Mouse (Mus musculus): ENCODE measurements around the gene 1700013G24Rik. TPM values are rescaled to one million over a fixed set of nuclear protein-coding genes. Genes with fewer than 3 reads are reported as not detected.
A peak's percentile ranks its signal among the peaks of the same experiment; 100 is the strongest.

Gene 1700013G24Rik
- total and polyA plus RNA-seq, 2 experiments from 2014 or later: not detected

DNA sequence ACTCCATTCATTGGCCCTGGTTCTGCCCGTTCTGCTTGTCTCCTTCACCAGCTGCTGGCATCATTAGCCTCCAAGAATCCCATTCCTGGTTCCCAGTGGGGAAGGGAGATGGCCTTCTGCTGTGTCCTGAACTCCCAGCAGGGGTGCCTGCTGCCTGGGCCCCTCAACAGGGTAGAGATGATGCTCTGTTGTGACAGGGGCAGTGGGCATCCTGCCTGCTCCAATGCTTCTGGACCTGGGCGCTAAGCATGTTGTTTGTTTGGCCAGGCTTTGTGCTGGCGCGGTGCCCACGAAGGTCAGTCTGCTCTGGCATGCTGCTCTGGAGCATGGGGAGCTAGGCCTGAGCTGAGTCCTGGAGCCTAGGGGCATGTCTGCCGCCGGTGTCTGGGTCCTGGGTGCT lies 31.5 kb downstream of the 1700013G24Rik start:
- DNase-seq (no peak), ATAC-seq (peak; percentile 47; the same call in 1 of the 2 replicates)
- Histone ChIP-seq H3K36me3 (ENCODE audit: insufficient read depth) (no peaks in the 10 kb centered on the region), H3K27me3 (ENCODE audit: insufficient read depth, low read length) (no peaks in the 10 kb centered on the region), H3K4me1 (ENCODE audit: insufficient read depth) (no peaks in the 10 kb centered on the region), H3K4me3 (ENCODE audit: low read depth, low read length) (no peak overlapping the region), H3K4me2 (ENCODE audit: low read depth) (no peak overlapping the region), H3K9ac (no peak overlapping the region), H3K9me3 (ENCODE audit: low read length) (no peaks in the 10 kb centered on the region), H3K27ac (ENCODE audit: low read depth, low read length) (no peak overlapping the region)
- TF ChIP-seq CTCF (IDR thresholded peaks at IDR 0.05; ENCODE audit: low read depth): no peak
- WGBS: 51% methylated on average over 7 of the region's 7 CpGs

DNA sequence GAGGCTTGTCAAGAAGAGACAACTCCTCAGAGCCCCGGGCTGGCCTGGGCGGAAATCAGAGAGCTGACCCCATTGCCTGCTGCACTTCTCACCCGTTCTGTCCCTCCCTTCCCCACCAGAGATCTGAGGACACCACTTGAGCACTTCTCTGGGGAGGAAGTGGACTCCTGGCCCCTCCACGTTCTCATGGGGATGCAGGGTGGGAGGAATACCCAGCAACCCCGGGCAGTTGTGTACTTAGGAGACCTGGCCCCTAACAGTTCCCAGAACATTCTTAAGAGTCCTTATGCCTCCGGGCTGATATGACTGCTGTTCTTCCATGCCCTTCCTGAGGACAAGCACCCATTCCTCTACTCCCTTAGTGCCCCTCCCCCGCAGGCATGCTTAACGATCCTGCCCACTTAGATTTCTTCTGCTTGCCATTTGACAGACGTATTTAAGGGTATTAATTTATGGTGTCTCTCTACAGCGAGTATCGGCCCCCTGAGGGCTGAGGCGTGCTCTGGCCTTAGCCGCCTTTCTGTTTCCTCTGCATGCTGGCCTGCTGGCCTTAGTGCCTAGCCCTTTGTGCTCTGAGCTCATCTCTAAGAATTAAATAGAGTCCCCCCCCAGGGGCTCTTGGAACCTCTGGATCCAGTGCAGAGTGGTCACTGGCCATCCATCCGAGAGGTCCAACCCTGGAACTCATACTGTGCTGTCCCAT lies 32.3 kb downstream of the 1700013G24Rik start:
- Histone ChIP-seq H3K4me1 (ENCODE audit: insufficient read depth) (no peaks in the 10 kb centered on the region), H3K27me3 (ENCODE audit: insufficient read depth, low read length) (no peaks in the 10 kb centered on the region), H3K27ac (ENCODE audit: low read depth, low read length) (no peak overlapping the region), H3K4me2 (ENCODE audit: low read depth) (no peak overlapping the region), H3K4me3 (ENCODE audit: low read depth, low read length) (no peak overlapping the region), H3K9me3 (ENCODE audit: low read length) (no peaks in the 10 kb centered on the region), H3K9ac (no peak overlapping the region), H3K36me3 (ENCODE audit: insufficient read depth) (no peaks in the 10 kb centered on the region)
- ATAC-seq: no peak
- no peak for DNase-seq
- 56% methylated on average over 14 of the region's 14 CpGs for WGBS
- TF ChIP-seq CTCF (IDR thresholded peaks at IDR 0.05; ENCODE audit: low read depth): no peak

DNA sequence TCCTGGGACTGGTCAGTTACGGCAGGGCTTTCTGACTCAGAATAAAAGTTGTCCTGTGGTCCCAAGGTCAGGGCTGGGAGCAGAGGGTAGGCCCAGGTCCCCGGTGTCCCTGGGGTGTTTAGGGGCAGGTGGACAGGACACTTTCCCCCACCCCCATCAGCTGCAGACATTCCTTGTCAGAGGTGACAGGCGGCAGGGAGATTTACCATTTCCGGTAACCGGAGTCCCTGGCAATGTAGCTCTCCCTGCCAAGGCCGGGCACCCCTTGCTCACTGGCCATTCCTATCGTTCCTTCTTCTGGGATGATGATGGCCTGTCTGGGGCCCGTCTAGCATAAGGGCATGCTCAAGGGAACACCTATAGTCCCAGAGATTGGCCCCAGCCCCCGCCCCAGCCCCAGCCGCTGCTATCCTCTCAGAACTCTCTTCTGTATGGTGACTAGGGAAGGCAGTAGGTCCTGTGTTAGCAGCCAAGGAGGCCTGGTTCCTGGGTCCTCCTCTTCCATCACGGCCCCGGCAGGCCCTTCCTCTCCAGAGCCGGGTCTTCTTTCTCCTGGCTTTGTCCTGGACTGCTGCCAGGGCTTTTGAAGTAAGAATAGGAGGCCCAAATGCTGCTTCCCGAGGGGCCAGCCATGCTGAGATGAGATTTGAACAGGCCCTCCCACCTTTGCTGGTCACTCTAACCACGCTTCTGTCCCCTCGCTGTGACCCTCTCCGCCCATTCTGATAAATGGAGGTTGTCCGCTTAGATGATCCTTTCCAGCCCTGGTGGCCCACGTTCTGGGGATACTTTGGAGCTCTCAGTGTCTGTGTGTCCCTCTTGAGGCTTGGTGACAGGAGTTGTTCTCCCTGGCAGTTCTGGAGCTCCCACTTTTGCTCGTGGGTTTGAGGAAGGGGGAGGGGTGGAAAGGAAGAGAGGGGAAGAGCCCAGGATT lies 33.3 kb downstream of the 1700013G24Rik start:
- H3K27me3 ChIP-seq (ENCODE audit: insufficient read depth, low read length): no peaks in the 10 kb centered on the region
- H3K9ac ChIP-seq: no peak overlapping the region
- H3K36me3 ChIP-seq (ENCODE audit: insufficient read depth): no peaks in the 10 kb centered on the region
- H3K4me1 ChIP-seq (ENCODE audit: insufficient read depth): no peaks in the 10 kb centered on the region
- 54% methylated on average over 20 of the region's 20 CpGs for WGBS
- H3K27ac ChIP-seq (ENCODE audit: low read depth, low read length): no peak overlapping the region
- H3K9me3 ChIP-seq (ENCODE audit: low read length): no peaks in the 10 kb centered on the region
- DNase-seq (no peak), ATAC-seq (no peak)
- TF ChIP-seq CTCF (IDR thresholded peaks at IDR 0.05; ENCODE audit: low read depth): no peak
- no peak overlapping the region for H3K4me2 ChIP-seq (ENCODE audit: low read depth)
- H3K4me3 ChIP-seq (ENCODE audit: low read depth, low read length): no peak overlapping the region

DNA sequence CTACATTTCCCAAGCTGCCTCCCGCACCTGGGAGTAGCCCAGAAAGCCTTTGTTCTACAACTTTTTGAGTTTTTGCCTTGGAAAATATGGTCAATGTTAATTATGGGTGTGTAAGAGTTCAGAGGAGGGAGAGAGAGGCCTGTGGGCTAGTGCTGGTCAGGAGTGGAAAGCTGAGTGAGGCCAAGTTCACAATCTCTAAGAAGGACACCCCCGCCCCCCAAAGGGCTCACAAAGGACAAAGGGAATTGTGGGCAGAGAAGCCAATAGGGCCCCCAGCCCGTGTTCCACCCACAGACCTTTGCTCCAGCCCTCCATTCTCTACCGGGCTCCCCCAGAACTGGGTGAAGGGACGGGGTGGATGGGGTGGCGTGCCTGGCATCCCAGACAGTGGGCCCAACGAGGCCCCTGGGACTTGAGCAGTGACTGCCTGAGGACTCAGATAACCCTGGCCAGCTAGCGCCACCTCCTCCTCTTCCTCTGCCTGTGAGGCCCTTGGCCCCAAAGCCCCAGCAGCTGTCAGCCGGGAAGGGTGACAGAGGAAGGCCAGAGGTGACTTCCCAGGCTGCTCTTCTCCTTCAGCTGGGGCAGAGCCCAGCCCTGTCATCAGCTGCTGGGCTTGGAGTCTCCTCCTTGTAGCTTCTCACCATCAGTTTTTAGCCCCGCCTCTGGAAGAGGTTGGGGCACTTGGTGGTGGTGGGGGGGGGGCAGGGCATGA lies 34.4 kb downstream of the 1700013G24Rik start:
- DNase-seq (no peak), ATAC-seq (no peak)
- no peak for TF ChIP-seq CTCF (IDR thresholded peaks at IDR 0.05; ENCODE audit: low read depth)
- Histone ChIP-seq H3K4me2 (ENCODE audit: low read depth) (no peak overlapping the region), H3K36me3 (ENCODE audit: insufficient read depth) (no peaks in the 10 kb centered on the region), H3K27ac (ENCODE audit: low read depth, low read length) (no peak overlapping the region), H3K9ac (no peak overlapping the region), H3K4me3 (ENCODE audit: low read depth, low read length) (no peak overlapping the region), H3K4me1 (ENCODE audit: insufficient read depth) (no peaks in the 10 kb centered on the region), H3K27me3 (ENCODE audit: insufficient read depth, low read length) (no peaks in the 10 kb centered on the region), H3K9me3 (ENCODE audit: low read length) (no peaks in the 10 kb centered on the region)
- 51% methylated on average over 10 of the region's 10 CpGs for WGBS

DNA sequence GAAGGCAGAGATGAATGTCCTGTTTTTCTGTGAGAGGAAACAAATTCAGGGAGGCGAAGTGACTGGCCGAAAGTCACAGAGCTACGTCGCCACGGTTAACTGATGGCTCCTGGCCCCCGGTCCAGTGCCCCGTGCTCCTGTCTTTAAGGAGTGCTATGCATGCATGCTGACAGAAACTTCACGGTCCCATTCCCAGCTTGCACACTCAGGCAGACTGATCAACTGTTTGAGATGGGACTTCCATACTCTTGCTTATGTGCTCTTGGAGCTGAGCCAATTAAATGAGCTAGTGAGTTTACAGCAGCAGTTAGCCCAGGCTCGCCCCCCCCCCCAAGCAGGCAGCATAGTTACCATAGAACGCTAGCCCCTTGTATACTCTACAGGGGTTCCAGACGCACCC lies 35.0 kb downstream of the 1700013G24Rik start:
- Histone ChIP-seq H3K27ac (ENCODE audit: low read depth, low read length) (no peak overlapping the region), H3K9ac (no peak overlapping the region), H3K4me2 (ENCODE audit: low read depth) (no peak overlapping the region), H3K36me3 (ENCODE audit: insufficient read depth) (no peaks in the 10 kb centered on the region), H3K4me1 (ENCODE audit: insufficient read depth) (no peaks in the 10 kb centered on the region), H3K9me3 (ENCODE audit: low read length) (no peaks in the 10 kb centered on the region), H3K4me3 (ENCODE audit: low read depth, low read length) (no peak overlapping the region), H3K27me3 (ENCODE audit: insufficient read depth, low read length) (no peaks in the 10 kb centered on the region)
- DNase-seq (no peak), ATAC-seq (no peak)
- 50% methylated on average over 11 of the region's 11 CpGs for WGBS
- no peak for TF ChIP-seq CTCF (IDR thresholded peaks at IDR 0.05; ENCODE audit: low read depth)

DNA sequence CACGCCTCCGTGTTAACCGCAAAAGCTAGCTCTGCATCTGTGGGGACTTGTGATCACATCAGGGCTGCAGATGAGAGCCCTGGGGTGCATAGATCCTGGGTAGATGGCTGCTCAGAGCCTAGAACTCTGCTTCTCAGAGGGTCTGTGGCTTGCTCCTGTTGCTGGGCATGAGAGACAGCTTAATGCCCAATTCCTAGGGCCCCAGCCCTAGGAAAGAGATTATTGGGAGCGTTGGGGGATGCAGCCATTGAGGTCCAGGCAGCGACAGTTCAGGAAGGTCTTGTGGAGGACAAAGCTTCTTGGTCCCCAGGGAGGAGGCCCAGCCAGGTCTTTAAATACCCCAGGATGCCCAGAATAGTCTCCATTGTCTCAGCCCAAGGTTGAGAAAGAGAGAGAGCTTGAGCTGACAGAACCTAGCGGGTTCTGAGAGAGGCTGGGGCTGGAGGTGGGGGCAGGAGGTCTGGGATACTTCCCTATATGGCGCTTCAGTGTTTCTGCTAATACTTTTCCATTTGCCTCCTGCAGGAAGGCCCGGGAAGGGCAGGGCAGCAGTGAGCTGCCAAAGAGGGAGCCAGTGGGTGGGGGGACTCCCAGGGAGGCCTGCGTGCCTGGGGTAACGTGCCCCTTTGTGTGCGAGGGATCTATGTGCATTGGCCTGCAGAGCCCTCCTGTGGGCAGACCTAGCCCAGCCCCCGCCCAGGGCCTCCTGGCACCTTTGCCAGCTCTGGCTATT lies 35.7 kb downstream of the 1700013G24Rik start:
- no peak overlapping the region for H3K9ac ChIP-seq
- no peak for DNase-seq
- no peaks in the 10 kb centered on the region for H3K36me3 ChIP-seq (ENCODE audit: insufficient read depth)
- H3K27me3 ChIP-seq (ENCODE audit: insufficient read depth, low read length): no peaks in the 10 kb centered on the region
- H3K4me3 ChIP-seq (ENCODE audit: low read depth, low read length): no peak overlapping the region
- 15% methylated on average over 12 of the region's 12 CpGs for WGBS
- no peaks in the 10 kb centered on the region for H3K4me1 ChIP-seq (ENCODE audit: insufficient read depth)
- no peak overlapping the region for H3K4me2 ChIP-seq (ENCODE audit: low read depth)
- H3K9me3 ChIP-seq (ENCODE audit: low read length): no peaks in the 10 kb centered on the region
- H3K27ac ChIP-seq (ENCODE audit: low read depth, low read length): no peak overlapping the region
- TF ChIP-seq CTCF (IDR thresholded peaks at IDR 0.05; ENCODE audit: low read depth): peak; percentile 51
- peak; percentile 76 for ATAC-seq

Data from forebrain, postnatal 0 days (tissue).